8 mouse cellular contexts compared by ENCODE assay signal in genomic region chr4:129928124-129928751, GRCm38 (mm10). TPM values are rescaled to one million over a fixed set of nuclear protein-coding genes. Genes with fewer than 3 reads are reported as not detected.
DNase-seq lines count a peak whose midpoint lies in the region; ATAC-seq and TF ChIP-seq lines count a peak whose summit lies in the region.

No protein-coding gene starts in this region.

- H3K27me3 ChIP-seq in cerebellum, adult 2 months (ENCODE audit: control insufficient read depth, insufficient read depth, low read length): no peaks in the 10 kb centered on the region
- H3K27me3 ChIP-seq in hindbrain, embryonic 10.5 days (ENCODE audit: insufficient read depth, poor library complexity, severe bottlenecking): no peaks in the 10 kb centered on the region

- peak; percentile 65; the same call in 1 of the 2 replicates for ATAC-seq in frontal cortex, adult (ENCODE audit: low TSS enrichment)

- no peaks in the 10 kb centered on the region for H3K4me1 ChIP-seq in cerebellum, adult 2 months (ENCODE audit: control insufficient read depth, insufficient read depth, low read length)
- peaks cover 8% of the 10 kb centered on the region for H3K4me1 ChIP-seq in hindbrain, embryonic 10.5 days (replicated peaks)

- DNase-seq in MEL-GATA-1-ER (ENCODE audit: extremely low read depth, low read depth): peak; percentile 39
- DNase-seq in cerebellum, adult 2 months: peak; percentile 53 to 75
- peak; percentile 83 for DNase-seq in hindbrain, embryonic 10.5 days (ENCODE audit: low spot score)
- DNase-seq in layer of hippocampus, adult 9-10 months (ENCODE audit: low spot score): peak; percentile 40
- DNase-seq in lung, postnatal 10 days: peak; percentile 90
- peak; percentile 86 for DNase-seq in retina, embryonic 14.5 days (ENCODE audit: low spot score)
- peak; percentile 99 for DNase-seq in thymus, postnatal 4 days

- H3K4me3 ChIP-seq in cerebellum, adult 2 months (replicated peaks; ENCODE audit: insufficient read depth, low read depth, low read length): no peak overlapping the region
- peak overlapping the region; percentile 40 for H3K4me3 ChIP-seq in hindbrain, embryonic 10.5 days

- H3K9me3 ChIP-seq in hindbrain, embryonic 10.5 days: no peaks in the 10 kb centered on the region

- H3K36me3 ChIP-seq in hindbrain, embryonic 10.5 days: no peaks in the 10 kb centered on the region

- 8% methylated on average over 19 of the region's 19 CpGs for WGBS in cerebellum, adult 2 months
- 8% methylated on average over 19 of the region's 19 CpGs for WGBS in hindbrain, embryonic 10.5 days

- TF ChIP-seq POLR2A in cerebellum, adult 2 months (IDR thresholded peaks at IDR 0.05; ENCODE audit: borderline replicate concordance, insufficient read depth, low read length): no peak

- peak; percentile 70; the same call in 1 of the 2 replicates for TF ChIP-seq CTCF in cerebellum, adult 2 months (IDR thresholded peaks at IDR 0.05; ENCODE audit: borderline replicate concordance, insufficient read depth, low read depth, low read length)

- H3K27ac ChIP-seq in cerebellum, adult 2 months (ENCODE audit: insufficient read depth, low read length): no peak overlapping the region
- H3K27ac ChIP-seq in hindbrain, embryonic 10.5 days: peak overlapping the region; percentile 29; the same call in 1 of the 2 replicates

RNA-seq across cellular contexts. Expression of gene Spocd1, which starts 0.8 kb away (rescaled TPM):
- polyA plus RNA-seq in cerebellum, adult 2 months (2012; rRNA removed): 0.27 and 0.29 TPM in 2 replicates
- 0.05 TPM in 1 of 2 replicates, not detected in the other for polyA plus RNA-seq in hindbrain, embryonic 10.5 days (2016; fragmentation: Nextera tagmentation; extraction: Ambion mirVana)

RNA-seq across cellular contexts. Expression of gene Adgrb2, which starts 56.4 kb away (rescaled TPM):
- polyA plus RNA-seq in cerebellum, adult 2 months (2012; rRNA removed): 116 and 130 TPM in 2 replicates
- polyA plus RNA-seq in hindbrain, embryonic 10.5 days (2016; fragmentation: Nextera tagmentation; extraction: Ambion mirVana): 2.0 and 3.1 TPM in 2 replicates

Comparison
In these comparisons a context has a peak if more than half of its experiments do, and no peak if none do; other contexts are left out.
1. DNase-seq: peak in every context shown above with its lines; median percentile 99 in thymus, postnatal 4 days; 90 in lung, postnatal 10 days; 86 in retina, embryonic 14.5 days; 83 in hindbrain, embryonic 10.5 days; 64 in cerebellum, adult 2 months; 40 in layer of hippocampus, adult 9-10 months; 39 in MEL-GATA-1-ER.
2. RNA of gene Adgrb2, which starts 56.4 kb away (polyA plus RNA-seq): 116 to 130 TPM in cerebellum, adult 2 months; 2.0 to 3.1 TPM in hindbrain, embryonic 10.5 days; every median in the first group is over 10 times any median in the second.